Mouse (Mus musculus) adipocyte (in vitro differentiated cells): Measurements from ENCODE around the gene Rhox4c.
"Not testable (repeated sequence)": the region's sequence is repeated elsewhere in the genome, so short reads cannot be mapped to it uniquely, and the experiment has no call there.

Source experiments
- DNase-seq: peaks from one replicate; pipeline ENCODE4 v3.0.0-alpha.2; 2016; ENCODE audit warnings: low spot score

The Rhox4c gene

GRCm38 (mm10) chrX:37480037-37480436, at the start of gene Rhox4c:
Gene Rhox4c (plus strand): TSS chrX:37480337.
- not testable (repeated sequence) for DNase-seq

GRCm38 (mm10) chrX:37432194-37432593, 47.9 kb upstream of the Rhox4c start, which contains the start of gene Rhox4b:
Gene Rhox4b (plus strand): TSS chrX:37432494.
- not testable (repeated sequence) for DNase-seq

- DNase-seq = not testable (repeated sequence)
These were observed 26.8 kb upstream of the Rhox4c start, which contains the start of gene Rhox2c for GRCm38 (mm10) chrX:37453380-37453779. Gene Rhox2c (plus strand): TSS chrX:37453680.

- not testable (repeated sequence) for DNase-seq
These were observed 21.9 kb upstream of the Rhox4c start, which contains the start of gene Rhox3c for GRCm38 (mm10) chrX:37458285-37458684. Gene Rhox3c (plus strand): TSS chrX:37458585.

GRCm38 (mm10) chrX:37514059-37514458, 33.9 kb downstream of the Rhox4c start, which contains the start of gene Rhox4d:
Gene Rhox4d (plus strand): TSS chrX:37514359.
- DNase-seq = not testable (repeated sequence)

- not testable (repeated sequence) for DNase-seq
These were observed 50.0 kb downstream of the Rhox4c start, which contains the start of gene Rhox2e for GRCm38 (mm10) chrX:37530152-37530551. Gene Rhox2e (plus strand): TSS chrX:37530452.
